Mouse (Mus musculus): ENCODE measurements around the gene Mettl7a1. TPM values are rescaled to one million over a fixed set of nuclear protein-coding genes. Genes with fewer than 3 reads are reported as not detected.
"Not testable (repeated sequence)": the region's sequence is repeated elsewhere in the genome, so short reads cannot be mapped to it uniquely, and the experiment has no call there.

The Mettl7a1 gene
- polyA plus RNA-seq, 1 experiment from 2014 or later, result 3.4 TPM

GRCm38 (mm10) chr15:100314448-100315145, 10.7 kb downstream of the Mettl7a1 start:
- Histone ChIP-seq H3K9me3 (ENCODE audit: control insufficient read depth, low read length) (no peaks in the 10 kb centered on the region), H3K27me3 (ENCODE audit: control insufficient read depth, insufficient read depth, low read length) (no peaks in the 10 kb centered on the region), H3K36me3 (ENCODE audit: control insufficient read depth, insufficient read depth, low read length) (no peaks in the 10 kb centered on the region), H3K4me3 (ENCODE audit: low read depth, low read length) (no peak overlapping the region), H3K4me2 (replicated peaks; ENCODE audit: low read depth, low read length) (no peak overlapping the region), H3K9ac (ENCODE audit: low read depth, low read length) (no peak overlapping the region), H3K4me1 (replicated peaks; ENCODE audit: control insufficient read depth, insufficient read depth, low read length) (no peaks in the 10 kb centered on the region), H3K27ac (ENCODE audit: low read depth, low read length) (no peak overlapping the region)
- ATAC-seq (ENCODE audit: low FRiP score) (no peak), DNase-seq (ENCODE audit: low spot score) (no peak)
- WGBS, result 97% methylated on average over 5 of the region's 5 CpGs

- 80% methylated on average over 4 of the region's 4 CpGs for WGBS
Measured at GRCm38 (mm10) chr15:100318014-100318671, 14.2 kb downstream of the Mettl7a1 start.

GRCm38 (mm10) chr15:100319884-100320283, 15.9 kb downstream of the Mettl7a1 start:
- H3K4me1 ChIP-seq (replicated peaks; ENCODE audit: control insufficient read depth, insufficient read depth, low read length), result no peaks in the 10 kb centered on the region
- DNase-seq (ENCODE audit: low spot score) (no peak), ATAC-seq (ENCODE audit: low FRiP score) (no peak)
- H3K36me3 ChIP-seq (ENCODE audit: control insufficient read depth, insufficient read depth, low read length), result no peaks in the 10 kb centered on the region
- WGBS, result 84% methylated on average over 1 of the region's 1 CpGs
- H3K4me3 ChIP-seq (ENCODE audit: low read depth, low read length), result no peak overlapping the region
- no peak overlapping the region for H3K4me2 ChIP-seq (replicated peaks; ENCODE audit: low read depth, low read length)
- no peak overlapping the region for H3K9ac ChIP-seq (ENCODE audit: low read depth, low read length)
- no peaks in the 10 kb centered on the region for H3K27me3 ChIP-seq (ENCODE audit: control insufficient read depth, insufficient read depth, low read length)
- no peaks in the 10 kb centered on the region for H3K9me3 ChIP-seq (ENCODE audit: control insufficient read depth, low read length)
- H3K27ac ChIP-seq (ENCODE audit: low read depth, low read length), result no peak overlapping the region

More at GRCm38 (mm10) chr15:100318014-100318671, 14.2 kb downstream of the Mettl7a1 start:
- not testable (repeated sequence) for H3K27ac ChIP-seq (ENCODE audit: low read depth, low read length); H3K27me3 ChIP-seq (ENCODE audit: control insufficient read depth, insufficient read depth, low read length); H3K9me3 ChIP-seq (ENCODE audit: control insufficient read depth, low read length); DNase-seq (ENCODE audit: low spot score); H3K4me2 ChIP-seq (replicated peaks; ENCODE audit: low read depth, low read length); H3K9ac ChIP-seq (ENCODE audit: low read depth, low read length); H3K36me3 ChIP-seq (ENCODE audit: control insufficient read depth, insufficient read depth, low read length); H3K4me3 ChIP-seq (ENCODE audit: low read depth, low read length); H3K4me1 ChIP-seq (replicated peaks; ENCODE audit: control insufficient read depth, insufficient read depth, low read length); ATAC-seq (ENCODE audit: low FRiP score)

- Histone ChIP-seq H3K36me3 (ENCODE audit: control insufficient read depth, insufficient read depth, low read length) (no peaks in the 10 kb centered on the region), H3K4me1 (replicated peaks; ENCODE audit: control insufficient read depth, insufficient read depth, low read length) (no peaks in the 10 kb centered on the region), H3K9me3 (ENCODE audit: control insufficient read depth, low read length) (no peaks in the 10 kb centered on the region), H3K9ac (ENCODE audit: low read depth, low read length) (no peak overlapping the region), H3K27me3 (ENCODE audit: control insufficient read depth, insufficient read depth, low read length) (no peaks in the 10 kb centered on the region), H3K27ac (ENCODE audit: low read depth, low read length) (no peak overlapping the region), H3K4me2 (replicated peaks; ENCODE audit: low read depth, low read length) (no peak overlapping the region), H3K4me3 (ENCODE audit: low read depth, low read length) (no peak overlapping the region)
- no peak for ATAC-seq (ENCODE audit: low FRiP score)
- 82% methylated on average over 9 of the region's 9 CpGs for WGBS
- DNase-seq (ENCODE audit: low spot score), result no peak
Measured at GRCm38 (mm10) chr15:100320295-100320905, 16.5 kb downstream of the Mettl7a1 start.

GRCm38 (mm10) chr15:100321134-100321533, 17.2 kb downstream of the Mettl7a1 start:
- H3K4me3 ChIP-seq (ENCODE audit: low read depth, low read length), result no peak overlapping the region
- no peak overlapping the region for H3K9ac ChIP-seq (ENCODE audit: low read depth, low read length)
- no peaks in the 10 kb centered on the region for H3K36me3 ChIP-seq (ENCODE audit: control insufficient read depth, insufficient read depth, low read length)
- DNase-seq (ENCODE audit: low spot score) (no peak), ATAC-seq (ENCODE audit: low FRiP score) (no peak)
- no peaks in the 10 kb centered on the region for H3K4me1 ChIP-seq (replicated peaks; ENCODE audit: control insufficient read depth, insufficient read depth, low read length)
- no peaks in the 10 kb centered on the region for H3K27me3 ChIP-seq (ENCODE audit: control insufficient read depth, insufficient read depth, low read length)
- WGBS, result 62% methylated on average over 5 of the region's 5 CpGs
- no peak overlapping the region for H3K27ac ChIP-seq (ENCODE audit: low read depth, low read length)
- H3K4me2 ChIP-seq (replicated peaks; ENCODE audit: low read depth, low read length), result no peak overlapping the region
- H3K9me3 ChIP-seq (ENCODE audit: control insufficient read depth, low read length), result no peaks in the 10 kb centered on the region

GRCm38 (mm10) chr15:100324021-100324591, 20.2 kb downstream of the Mettl7a1 start:
- H3K9me3 ChIP-seq (ENCODE audit: control insufficient read depth, low read length), result no peaks in the 10 kb centered on the region
- 87% methylated on average over 12 of the region's 12 CpGs for WGBS
- no peak overlapping the region for H3K9ac ChIP-seq (ENCODE audit: low read depth, low read length)
- no peak overlapping the region for H3K27ac ChIP-seq (ENCODE audit: low read depth, low read length)
- no peaks in the 10 kb centered on the region for H3K27me3 ChIP-seq (ENCODE audit: control insufficient read depth, insufficient read depth, low read length)
- ATAC-seq (ENCODE audit: low FRiP score) (no peak), DNase-seq (ENCODE audit: low spot score) (no peak)
- H3K4me2 ChIP-seq (replicated peaks; ENCODE audit: low read depth, low read length), result no peak overlapping the region
- no peaks in the 10 kb centered on the region for H3K4me1 ChIP-seq (replicated peaks; ENCODE audit: control insufficient read depth, insufficient read depth, low read length)
- no peak overlapping the region for H3K4me3 ChIP-seq (ENCODE audit: low read depth, low read length)
- H3K36me3 ChIP-seq (ENCODE audit: control insufficient read depth, insufficient read depth, low read length), result no peaks in the 10 kb centered on the region

GRCm38 (mm10) chr15:100325235-100325634, 21.3 kb downstream of the Mettl7a1 start:
- no peaks in the 10 kb centered on the region for H3K4me1 ChIP-seq (replicated peaks; ENCODE audit: control insufficient read depth, insufficient read depth, low read length)
- ATAC-seq (ENCODE audit: low FRiP score) (no peak), DNase-seq (ENCODE audit: low spot score) (no peak)
- H3K27me3 ChIP-seq (ENCODE audit: control insufficient read depth, insufficient read depth, low read length), result no peaks in the 10 kb centered on the region
- 95% methylated on average over 3 of the region's 3 CpGs for WGBS
- no peak overlapping the region for H3K4me3 ChIP-seq (ENCODE audit: low read depth, low read length)
- no peak overlapping the region for H3K27ac ChIP-seq (ENCODE audit: low read depth, low read length)
- H3K36me3 ChIP-seq (ENCODE audit: control insufficient read depth, insufficient read depth, low read length), result no peaks in the 10 kb centered on the region
- no peak overlapping the region for H3K4me2 ChIP-seq (replicated peaks; ENCODE audit: low read depth, low read length)
- no peaks in the 10 kb centered on the region for H3K9me3 ChIP-seq (ENCODE audit: control insufficient read depth, low read length)
- H3K9ac ChIP-seq (ENCODE audit: low read depth, low read length), result no peak overlapping the region

- not testable (repeated sequence) for H3K36me3 ChIP-seq (ENCODE audit: control insufficient read depth, insufficient read depth, low read length); H3K9ac ChIP-seq (ENCODE audit: low read depth, low read length); H3K4me3 ChIP-seq (ENCODE audit: low read depth, low read length); ATAC-seq (ENCODE audit: low FRiP score); H3K4me1 ChIP-seq (replicated peaks; ENCODE audit: control insufficient read depth, insufficient read depth, low read length); H3K27me3 ChIP-seq (ENCODE audit: control insufficient read depth, insufficient read depth, low read length); H3K4me2 ChIP-seq (replicated peaks; ENCODE audit: low read depth, low read length); H3K9me3 ChIP-seq (ENCODE audit: control insufficient read depth, low read length); H3K27ac ChIP-seq (ENCODE audit: low read depth, low read length); DNase-seq (ENCODE audit: low spot score)
- 63% methylated on average over 3 of the region's 4 CpGs for WGBS
Measured at GRCm38 (mm10) chr15:100328089-100328488, 24.1 kb downstream of the Mettl7a1 start.

All from hindbrain, embryonic 11.5 days (tissue).